Mouse (Mus musculus) stomach, embryonic 14.5 days (tissue): ENCODE measurements around the gene Klf7. TPM values are rescaled to one million over a fixed set of nuclear protein-coding genes. Genes with fewer than 3 reads are reported as not detected.

Experiments
- ATAC-seq: fragments of 200-750 bp; cut with Nextera tagmentation; 2 replicates; pipeline ENCODE4 v1.8.0; 2017; ENCODE audit warnings: low read depth, moderate TSS enrichment; ENCODE audit not compliant: insufficient number of reproducible peaks, insufficient read depth, low FRiP score
- H3K27ac ChIP-seq: fragments of 300-500 bp; sonication (generic); 2 replicates; pipeline ENCODE4 v1.5.1; 2014; ENCODE audit warnings: mild to moderate bottlenecking, low read length, moderate library complexity, mixed read lengths
- H3K27me3 ChIP-seq: fragments of 300-500 bp; sonication (generic); 2 replicates; pipeline ENCODE4 v1.6.1; 2014; ENCODE audit warnings: low read length, control low read depth, mixed read lengths; ENCODE audit not compliant: control insufficient read depth, insufficient read depth
- H3K36me3 ChIP-seq: fragments of 300-500 bp; sonication (generic); 2 replicates; pipeline ENCODE4 v1.6.1; 2014; ENCODE audit warnings: mild to moderate bottlenecking, control low read depth, low read length, moderate library complexity, mixed read lengths; ENCODE audit not compliant: control insufficient read depth, insufficient read depth
- H3K4me1 ChIP-seq: fragments of 300-500 bp; sonication (generic); 2 replicates; pipeline ENCODE4 v1.6.1; 2014; ENCODE audit warnings: low read length, control low read depth, mixed read lengths; ENCODE audit not compliant: control insufficient read depth, insufficient read depth
- H3K4me2 ChIP-seq: fragments of 300-500 bp; sonication (generic); replicated peaks from 2 replicates; pipeline ENCODE4 v1.6.1; 2014; ENCODE audit warnings: low read depth, low read length, control low read depth
- H3K4me3 ChIP-seq: fragments of 300-500 bp; sonication (generic); 2 replicates; pipeline ENCODE4 v1.5.1; 2014; ENCODE audit warnings: low read depth, low read length, control low read depth
- H3K9ac ChIP-seq: fragments of 300-500 bp; sonication (generic); replicated peaks from 2 replicates; pipeline ENCODE4 v1.6.1; 2014; ENCODE audit warnings: low read depth, mild to moderate bottlenecking, control low read depth, low read length, moderate library complexity, mixed read lengths
- H3K9me3 ChIP-seq: fragments of 300-500 bp; sonication (generic); 2 replicates; pipeline ENCODE4 v1.6.1; 2016; ENCODE audit warnings: low read depth, low read length, control low read depth; ENCODE audit not compliant: control insufficient read depth
- WGBS: fragments of 180-500 bp; shearing (Covaris S2); extraction: QIAGEN DNeasy Blood & Tissue Kit; methylation state at CpG from one replicate; pipeline ENCODE4 v1.1.7; 2014; 5-methylcytosine and 5-hydroxymethylcytosine counted together
- polyA plus RNA-seq: library from polyadenylated mRNA; unstranded; fragments of >200 nt; fragmentation: Nextera tagmentation; extraction: Ambion mirVana; gene quantifications from 2 replicates; pipeline ENCODE4 v1.2.1, GENCODE M21; 2014

The Klf7 gene
- polyA plus RNA-seq, 1 experiment from 2014 or later: 24.6 TPM

DNA sequence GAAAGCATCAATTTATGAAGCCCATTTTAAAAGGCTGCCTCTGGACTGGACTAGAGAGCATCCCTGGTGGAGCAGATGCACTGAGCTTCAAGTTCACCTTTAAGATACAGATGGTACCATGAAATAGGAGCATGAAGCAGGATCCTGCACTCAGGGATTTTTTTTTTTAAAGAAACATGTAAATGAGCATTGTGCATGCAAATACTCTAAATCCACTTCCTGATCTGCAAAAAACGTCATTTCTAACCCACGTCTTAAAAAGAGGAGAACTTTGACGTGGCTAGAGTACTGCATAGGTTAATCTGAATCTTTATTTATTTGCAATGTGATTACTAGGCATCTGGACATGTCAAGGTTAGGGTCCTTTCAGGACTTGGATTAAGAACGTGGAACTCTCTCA lies 73.5 kb downstream of the Klf7 start:
- H3K27me3 ChIP-seq: no peaks in the 10 kb centered on the region
- no peaks in the 10 kb centered on the region for H3K36me3 ChIP-seq
- no peaks in the 10 kb centered on the region for H3K9me3 ChIP-seq
- no peak overlapping the region for H3K9ac ChIP-seq
- WGBS: 82% methylated on average over 4 of the region's 4 CpGs
- H3K4me3 ChIP-seq: no peak overlapping the region
- H3K4me2 ChIP-seq: no peak overlapping the region
- ATAC-seq: no peak
- no peaks in the 10 kb centered on the region for H3K4me1 ChIP-seq
- no peak overlapping the region for H3K27ac ChIP-seq

DNA sequence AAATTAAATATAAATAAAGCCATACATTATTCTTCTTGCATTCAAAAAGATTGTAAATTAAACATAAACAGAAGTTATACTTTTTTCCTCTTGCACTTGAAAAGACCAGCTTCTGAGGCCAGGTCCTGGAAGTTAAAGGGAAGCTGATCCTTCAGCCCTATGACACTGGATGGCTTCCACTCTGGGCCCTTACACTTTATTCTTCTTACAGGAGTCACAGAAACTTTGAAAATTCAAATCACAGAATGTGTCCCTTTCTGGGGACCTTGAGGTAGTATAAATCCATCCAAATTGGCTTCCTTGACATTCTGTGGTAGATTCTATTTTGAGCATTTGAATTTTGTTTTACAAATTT lies 75.3 kb downstream of the Klf7 start:
- Histone ChIP-seq H3K4me3 (no peak overlapping the region), H3K4me2 (no peak overlapping the region), H3K9me3 (no peaks in the 10 kb centered on the region), H3K27me3 (no peaks in the 10 kb centered on the region), H3K9ac (no peak overlapping the region), H3K27ac (no peak overlapping the region), H3K36me3 (no peaks in the 10 kb centered on the region), H3K4me1 (no peaks in the 10 kb centered on the region)
- no peak for ATAC-seq

DNA sequence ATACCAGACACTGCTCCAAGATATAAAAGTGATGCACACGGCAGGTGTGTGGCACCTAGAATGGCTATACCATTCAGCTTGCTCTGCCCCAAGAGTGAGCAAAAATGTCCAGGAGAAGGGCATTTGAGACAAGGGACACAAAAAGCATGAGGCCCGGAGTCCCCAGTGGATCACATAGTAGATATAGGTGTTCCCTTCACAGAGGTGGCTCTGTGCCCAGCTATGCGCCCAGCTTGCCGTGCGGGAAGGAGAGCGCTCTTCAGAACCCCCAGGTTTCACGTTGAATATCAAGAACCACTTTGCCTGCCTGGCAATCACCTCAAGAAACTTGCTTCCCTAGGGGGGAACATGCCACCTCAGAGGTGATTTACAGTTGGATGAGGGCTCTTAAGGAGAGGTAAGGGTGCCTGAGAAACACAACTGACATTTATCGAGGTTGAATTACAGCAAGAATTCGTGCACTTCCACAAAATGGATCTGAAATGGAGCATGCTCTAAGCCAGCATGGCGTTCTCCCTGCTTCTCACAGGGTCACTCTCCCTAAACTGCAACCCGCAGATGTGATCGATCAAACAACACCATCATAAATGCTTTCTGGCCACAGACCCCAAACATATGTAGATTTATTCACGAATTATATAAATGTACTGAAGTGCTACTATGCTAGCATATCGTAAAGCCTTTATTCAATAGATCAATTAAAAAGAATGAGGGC lies 75.8 kb downstream of the Klf7 start:
- H3K27me3 ChIP-seq: no peaks in the 10 kb centered on the region
- no peaks in the 10 kb centered on the region for H3K36me3 ChIP-seq
- H3K9me3 ChIP-seq: no peaks in the 10 kb centered on the region
- no peak for ATAC-seq
- no peak overlapping the region for H3K4me3 ChIP-seq
- no peak overlapping the region for H3K27ac ChIP-seq
- H3K4me2 ChIP-seq: no peak overlapping the region
- no peak overlapping the region for H3K9ac ChIP-seq
- H3K4me1 ChIP-seq: no peaks in the 10 kb centered on the region
- WGBS: 84% methylated on average over 14 of the region's 14 CpGs

GRCm38 (mm10) chr1:64044577-64044976 lies 77.5 kb downstream of the Klf7 start:
- no peak overlapping the region for H3K4me3 ChIP-seq
- H3K9me3 ChIP-seq: no peaks in the 10 kb centered on the region
- no peak overlapping the region for H3K4me2 ChIP-seq
- no peak overlapping the region for H3K27ac ChIP-seq
- H3K36me3 ChIP-seq: peaks cover 3% of the 10 kb centered on the region; the same call in 1 of the 2 replicates
- no peak for ATAC-seq
- H3K9ac ChIP-seq: no peak overlapping the region
- no peaks in the 10 kb centered on the region for H3K27me3 ChIP-seq
- H3K4me1 ChIP-seq: no peaks in the 10 kb centered on the region
- 46% methylated on average over 2 of the region's 2 CpGs for WGBS

DNA sequence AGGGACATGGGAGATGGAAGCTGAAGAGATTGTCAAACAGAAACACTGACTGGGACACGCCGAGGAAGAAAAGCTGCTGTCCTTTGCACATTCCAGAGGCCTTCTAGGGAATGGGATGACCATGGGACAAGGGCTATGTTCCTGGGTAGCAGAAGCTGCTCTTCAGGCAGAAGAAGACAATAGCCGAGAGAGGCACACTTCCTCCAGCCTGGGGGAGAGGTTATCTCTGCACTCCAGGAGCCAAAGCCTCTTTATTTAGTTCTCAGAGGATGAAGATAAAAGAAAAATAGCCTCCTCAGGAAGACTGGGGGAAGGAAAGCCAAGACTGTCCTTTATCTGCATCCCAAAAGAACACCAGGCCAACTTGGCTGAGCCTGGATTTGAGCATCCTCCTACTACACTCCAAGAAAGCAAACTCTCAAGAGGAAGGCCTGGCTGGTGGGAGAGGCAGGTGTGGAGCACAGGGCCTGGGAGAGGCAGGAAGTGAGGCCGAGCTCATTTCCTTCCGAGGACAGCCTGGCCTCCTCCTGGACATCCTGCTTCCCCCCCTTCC lies 81.2 kb downstream of the Klf7 start:
- no peak overlapping the region for H3K4me3 ChIP-seq
- 52% methylated on average over 5 of the region's 5 CpGs for WGBS
- ATAC-seq: peak; percentile 21; the same call in 1 of the 2 replicates
- no peaks in the 10 kb centered on the region for H3K9me3 ChIP-seq
- H3K27me3 ChIP-seq: no peaks in the 10 kb centered on the region
- no peak overlapping the region for H3K4me2 ChIP-seq
- no peak overlapping the region for H3K27ac ChIP-seq
- no peak overlapping the region for H3K9ac ChIP-seq
- H3K36me3 ChIP-seq: peaks cover 3% of the 10 kb centered on the region; the same call in 1 of the 2 replicates
- no peaks in the 10 kb centered on the region for H3K4me1 ChIP-seq

- Histone ChIP-seq H3K9ac (no peak overlapping the region), H3K4me3 (no peak overlapping the region), H3K27me3 (no peaks in the 10 kb centered on the region), H3K27ac (no peak overlapping the region), H3K4me2 (no peak overlapping the region), H3K36me3 (peaks cover 4% of the 10 kb centered on the region; the same call in 1 of the 2 replicates), H3K4me1 (no peaks in the 10 kb centered on the region), H3K9me3 (no peaks in the 10 kb centered on the region)
- ATAC-seq: no peak
- WGBS: 86% methylated on average over 10 of the region's 10 CpGs
Measured at GRCm38 (mm10) chr1:64040061-64040686, 81.9 kb downstream of the Klf7 start.

DNA sequence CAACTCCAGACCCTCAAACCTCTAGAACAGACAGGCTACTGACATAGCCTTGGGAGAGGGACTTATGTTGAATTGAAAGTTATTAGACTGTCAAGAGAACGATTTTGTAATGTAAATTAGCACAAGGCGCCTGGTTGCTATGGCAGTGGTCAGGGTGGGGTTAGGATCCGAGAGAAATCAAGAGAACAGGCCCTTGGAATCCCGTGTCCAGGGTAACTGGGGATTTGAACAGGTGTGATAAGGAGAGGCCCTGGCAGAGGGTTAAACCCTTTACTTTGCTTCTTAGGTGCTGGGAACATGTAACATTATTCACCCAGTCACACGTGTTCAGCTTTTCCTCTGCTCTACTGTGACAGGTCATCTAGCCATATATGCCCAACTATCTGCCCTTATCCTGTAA lies 83.7 kb downstream of the Klf7 start:
- WGBS: 68% methylated on average over 5 of the region's 5 CpGs

DNA sequence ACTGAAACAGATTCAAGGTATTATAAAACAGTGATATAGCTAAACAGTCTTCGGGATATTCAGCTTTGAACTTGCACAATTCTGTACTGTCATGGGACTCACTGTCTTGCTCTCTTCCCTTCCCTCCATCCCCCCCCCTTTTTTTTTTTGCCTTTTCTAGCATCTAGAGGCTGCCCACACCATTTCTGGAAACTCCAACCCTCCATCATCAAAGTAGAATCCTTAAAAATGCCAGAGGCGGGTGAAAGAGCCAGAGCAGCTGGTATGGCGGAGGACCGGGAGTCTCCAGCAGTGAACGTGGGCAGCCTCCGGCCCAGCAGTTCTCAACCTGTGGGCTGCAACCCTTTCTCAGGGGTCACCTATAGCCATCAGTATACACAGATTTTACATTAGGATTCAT lies 84.3 kb downstream of the Klf7 start:
- no peaks in the 10 kb centered on the region for H3K27me3 ChIP-seq
- no peak overlapping the region for H3K4me3 ChIP-seq
- H3K27ac ChIP-seq: no peak overlapping the region
- no peak overlapping the region for H3K4me2 ChIP-seq
- no peak for ATAC-seq
- WGBS: 89% methylated on average over 6 of the region's 6 CpGs
- peaks cover 5% of the 10 kb centered on the region; the same call in 1 of the 2 replicates for H3K36me3 ChIP-seq
- H3K9ac ChIP-seq: no peak overlapping the region
- no peaks in the 10 kb centered on the region for H3K4me1 ChIP-seq
- no peaks in the 10 kb centered on the region for H3K9me3 ChIP-seq

More for the DNA sequence above, 83.7 kb downstream of the Klf7 start:
- peaks cover 5% of the 10 kb centered on the region; the same call in 1 of the 2 replicates for H3K36me3 ChIP-seq
- H3K4me3 ChIP-seq: no peak overlapping the region
- H3K9me3 ChIP-seq: no peaks in the 10 kb centered on the region
- no peaks in the 10 kb centered on the region for H3K27me3 ChIP-seq
- peak; percentile 59 for ATAC-seq
- no peak overlapping the region for H3K9ac ChIP-seq
- no peak overlapping the region for H3K27ac ChIP-seq
- H3K4me2 ChIP-seq: no peak overlapping the region
- H3K4me1 ChIP-seq: no peaks in the 10 kb centered on the region
